Comparison of ENCODE assay signal across 9 mouse cellular contexts in the genomic region with DNA sequence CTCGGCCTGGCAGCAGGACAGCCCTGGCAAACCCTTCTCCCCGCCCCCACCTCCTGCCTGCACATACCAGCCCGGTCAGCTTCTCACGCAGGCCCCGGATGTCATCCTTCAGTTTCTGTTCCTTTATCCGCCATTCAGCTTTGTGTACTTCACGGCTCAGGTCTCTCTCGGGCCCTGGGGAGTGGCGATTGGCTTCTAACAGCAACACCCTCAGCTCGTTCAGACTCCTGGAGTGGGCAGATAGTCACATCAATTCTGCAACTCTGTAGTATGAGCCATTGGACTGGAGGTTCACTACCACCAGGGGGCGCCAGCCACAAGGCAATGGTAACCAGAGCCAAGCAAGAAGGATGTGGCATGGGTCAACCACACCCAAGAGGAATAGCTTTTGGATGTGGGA. TPM values are rescaled to one million over a fixed set of nuclear protein-coding genes. Genes with fewer than 3 reads are reported as not detected.
DNase-seq lines count a peak whose midpoint lies in the region; ATAC-seq and TF ChIP-seq lines count a peak whose summit lies in the region.
"Had no signal": no experiment of that assay in that cellular context is flagged by ENCODE, and none has a peak within 500 bp of the region (broad histone marks: within the 10 kb centered on the region; RNA-seq: fewer than 3 reads in every experiment).

No protein-coding gene starts in this region.

- TF ChIP-seq POLR2A in MEL (IDR thresholded peaks at IDR 0.05; ENCODE audit: control insufficient read depth in 1 of 2, insufficient read depth in 1 of 2, low read depth in 1 of 2, low read length in 2 of 2, poor library complexity in 1 of 2) = no peak

- H3K4me1 ChIP-seq in MEL (ENCODE audit: control insufficient read depth in 1 of 2, insufficient read depth in 2 of 2, low read length in 2 of 2) = 0 out of 4 replicates have a peak, but pooled peaks cover 0 to 3% of the 10 kb centered on the region in 2 experiments
- 0 out of 2 replicates have a peak, but pooled peaks cover 3% of the 10 kb centered on the region for H3K4me1 ChIP-seq in hindbrain, embryonic 12.5 days

- peak; percentile 89 for DNase-seq in MEL (ENCODE audit: low read depth, low spot score)
- peak; percentile 85 to 92 for DNase-seq in cerebellum, adult 18-20 months
- peak; percentile 77 to 97 for DNase-seq in frontal cortex, adult 2 months (ENCODE audit: extremely low spot score in 1 of 2, low spot score in 1 of 2)
- peak; percentile 91 for DNase-seq in layer of hippocampus, adult 9-11 months
- peak; percentile 95 for DNase-seq in lung, postnatal 10 days
- peak; percentile 93 for DNase-seq in retina, embryonic 14.5 days (ENCODE audit: low spot score)
- peak; percentile 88 for DNase-seq in thymus, postnatal 25 days

- no peaks in the 10 kb centered on the region for H3K27me3 ChIP-seq in MEL (ENCODE audit: control insufficient read depth in 1 of 2, insufficient read depth in 2 of 2, low read length in 2 of 2)
- no peaks in the 10 kb centered on the region for H3K27me3 ChIP-seq in hindbrain, embryonic 12.5 days
- H3K27me3 ChIP-seq: lung, embryonic 15.5 days had no signal

- no peak for TF ChIP-seq EP300 in MEL (IDR thresholded peaks at IDR 0.05; ENCODE audit: low read depth in 1 of 2, low read length in 2 of 2)

- peak; percentile 96 to 99 (median 97) for TF ChIP-seq CTCF in MEL (IDR thresholded peaks at IDR 0.05 in 2 of 3, conservative IDR thresholded peaks at IDR 0.05 in 1 of 3; ENCODE audit: control insufficient read depth in 1 of 3, insufficient read depth in 1 of 3, low read depth in 2 of 3, low read length in 3 of 3, poor library complexity in 1 of 3, severe bottlenecking in 1 of 3)

- peak; percentile 98 for TF ChIP-seq RAD21 in MEL (IDR thresholded peaks at IDR 0.05; ENCODE audit: low read depth, low read length)

- H3K9ac ChIP-seq in MEL (ENCODE audit: control insufficient read depth, low read depth, low read length, poor library complexity, severe bottlenecking) = peak overlapping the region; percentile 44
- H3K9ac ChIP-seq in hindbrain, embryonic 12.5 days = no peak overlapping the region
- H3K9ac ChIP-seq: lung, embryonic 15.5 days had no signal

- peak; percentile 53 for ATAC-seq in hindbrain, embryonic 12.5 days (ENCODE audit: low FRiP score)

- 60% methylated on average over 11 of the region's 11 CpGs for WGBS in hindbrain, embryonic 12.5 days

- no peak overlapping the region for H3K27ac ChIP-seq in MEL (ENCODE audit: control insufficient read depth, low read depth, low read length)
- H3K27ac ChIP-seq in hindbrain, embryonic 12.5 days = no peak overlapping the region
- H3K27ac ChIP-seq: lung, embryonic 15.5 days had no signal

- 0 out of 4 replicates have a peak, but pooled peaks cover 0 to 2% of the 10 kb centered on the region in 2 experiments for H3K36me3 ChIP-seq in MEL (ENCODE audit: control insufficient read depth in 1 of 2, insufficient read depth in 2 of 2, low read length in 2 of 2)
- peaks cover 86% of the 10 kb centered on the region for H3K36me3 ChIP-seq in hindbrain, embryonic 12.5 days

- H3K4me2 ChIP-seq in hindbrain, embryonic 12.5 days (replicated peaks) = no peak overlapping the region
- H3K4me2 ChIP-seq: lung, embryonic 15.5 days had no signal

- peak overlapping the region in 1 of 2 experiments; percentile 28; a peak in 2 of 4 replicates for H3K4me3 ChIP-seq in MEL (ENCODE audit: control insufficient read depth in 1 of 2, insufficient read depth in 1 of 2, low read depth in 2 of 2, low read length in 2 of 2)
- H3K4me3 ChIP-seq in hindbrain, embryonic 12.5 days = no peak overlapping the region
- H3K4me3 ChIP-seq: lung, embryonic 15.5 days had no signal

- H3K79me2 ChIP-seq in MEL (ENCODE audit: control insufficient read depth, insufficient read depth, low read length, poor library complexity) = no peaks in the 10 kb centered on the region

- no peaks in the 10 kb centered on the region for H3K9me3 ChIP-seq in MEL (replicated peaks; ENCODE audit: insufficient read depth, low read length)
- no peaks in the 10 kb centered on the region for H3K9me3 ChIP-seq in hindbrain, embryonic 12.5 days (replicated peaks)
- H3K9me3 ChIP-seq: lung, embryonic 15.5 days had no signal

TF ChIP-seq in MEL, 35 proteins besides CTCF, POLR2A, EP300 and RAD21:
- TF ChIP-seq MEF2A (IDR thresholded peaks at IDR 0.05; ENCODE audit: extremely low read depth, insufficient replicate concordance, low read depth, low read length, poor library complexity, severe bottlenecking) (no peak), GATA1 (IDR thresholded peaks at IDR 0.05; ENCODE audit: low read depth, low read length) (peak; percentile 9; the same call in 1 of the 2 replicates), KAT2A (conservative IDR thresholded peaks at IDR 0.05; ENCODE audit: low read depth, low read length) (no peak), ETS1 (IDR thresholded peaks at IDR 0.05; ENCODE audit: low read depth, low read length) (no peak), GABPA (IDR thresholded peaks at IDR 0.05; ENCODE audit: low read depth, low read length) (no peak), SMC3 (IDR thresholded peaks at IDR 0.05; ENCODE audit: low read depth, low read length) (peak; percentile 94), NRF1 (IDR thresholded peaks at IDR 0.05; ENCODE audit: insufficient read depth, low read depth, low read length, poor library complexity, severe bottlenecking) (no peak), NELFE (IDR thresholded peaks at IDR 0.05; ENCODE audit: low read depth, low read length) (no peak), RCOR1 (IDR thresholded peaks at IDR 0.05; ENCODE audit: low read depth, low read length) (no peak), ZC3H11A (IDR thresholded peaks at IDR 0.05; ENCODE audit: low read depth, low read length) (peak; percentile 85), UBTF (IDR thresholded peaks at IDR 0.05; ENCODE audit: borderline replicate concordance, insufficient read depth, low read depth, low read length) (no peak), TCF12 (IDR thresholded peaks at IDR 0.05; ENCODE audit: low read depth, low read length) (no peak), MYB (IDR thresholded peaks at IDR 0.05; ENCODE audit: low read depth, low read length) (no peak), HCFC1 (IDR thresholded peaks at IDR 0.05; ENCODE audit: low read depth, low read length) (no peak), TBP (IDR thresholded peaks at IDR 0.05; ENCODE audit: low read depth, low read length) (no peak), MAX (IDR thresholded peaks at IDR 0.05; ENCODE audit: low read length) (no peak), ELF1 (IDR thresholded peaks at IDR 0.05; ENCODE audit: low read depth, low read length) (no peak), E2F4 (IDR thresholded peaks at IDR 0.05; ENCODE audit: borderline replicate concordance, low read depth, low read length) (no peak), MAFK (IDR thresholded peaks at IDR 0.05; ENCODE audit: borderline replicate concordance, low read depth, low read length) (no peak), SIN3A (IDR thresholded peaks at IDR 0.05; ENCODE audit: low read length) (peak; percentile 25; the same call in 1 of the 2 replicates), ZMIZ1 (IDR thresholded peaks at IDR 0.05; ENCODE audit: low read depth, low read length) (no peak), USF1 (IDR thresholded peaks at IDR 0.05; ENCODE audit: low read depth, low read length) (no peak)

RNA-seq across cellular contexts. Expression of a gene that starts 37.6 kb away (rescaled TPM):
- total RNA-seq in MEL (2012; rRNA removed) = 15.2 and 17.5 TPM in 2 replicates
- polyA plus RNA-seq in MEL (2012; ENCODE audit: insufficient read depth in 1 of 2, insufficient read length in 2 of 2, low read depth in 1 of 2, low replicate concordance in 2 of 2, missing spikeins in 1 of 2) = 10 to 100 TPM in 1 of 2 experiments, not detected in 1; 54.7 TPM
- polyA plus RNA-seq in frontal cortex, adult 2 months (2012; rRNA removed) = 43.3 and 44.4 TPM in 2 replicates
- 95.9 and 99.9 TPM in 2 replicates for polyA plus RNA-seq in hindbrain, embryonic 12.5 days (2016; fragmentation: Nextera tagmentation; extraction: Ambion mirVana)

RNA-seq across cellular contexts. Expression of a gene that starts 58.1 kb away (rescaled TPM):
- total RNA-seq in MEL (2012; rRNA removed) = 3.5 and 4.4 TPM in 2 replicates
- polyA plus RNA-seq in MEL (2012; ENCODE audit: insufficient read depth in 1 of 2, insufficient read length in 2 of 2, low read depth in 1 of 2, low replicate concordance in 2 of 2, missing spikeins in 1 of 2) = 1 to 10 TPM in 1 of 2 experiments, not detected in 1; 7.4 TPM
- polyA plus RNA-seq in frontal cortex, adult 2 months (2012; rRNA removed) = 72.4 and 72.6 TPM in 2 replicates
- polyA plus RNA-seq in hindbrain, embryonic 12.5 days (2016; fragmentation: Nextera tagmentation; extraction: Ambion mirVana) = 12.6 and 13.0 TPM in 2 replicates
